Mouse (Mus musculus) kidney, adult 2 months (tissue): ENCODE data around the gene Gm10273.

Experiments used
- CTCF ChIP-seq: fragments of 200-500 bp; conservative IDR thresholded peaks from 2 replicates; pipeline ENCODE4 v1.5.1; 2011; ENCODE audit warnings: low read depth, mild to moderate bottlenecking, control low read depth, low read length, moderate library complexity, mixed read lengths; ENCODE audit not compliant: insufficient read depth, insufficient read length
- POLR2A ChIP-seq: fragments of 200-500 bp; IDR thresholded peaks from one replicate; pipeline ENCODE4 v1.6.1; 2011; ENCODE audit warnings: low read depth, low read length, control low read depth

DNA sequence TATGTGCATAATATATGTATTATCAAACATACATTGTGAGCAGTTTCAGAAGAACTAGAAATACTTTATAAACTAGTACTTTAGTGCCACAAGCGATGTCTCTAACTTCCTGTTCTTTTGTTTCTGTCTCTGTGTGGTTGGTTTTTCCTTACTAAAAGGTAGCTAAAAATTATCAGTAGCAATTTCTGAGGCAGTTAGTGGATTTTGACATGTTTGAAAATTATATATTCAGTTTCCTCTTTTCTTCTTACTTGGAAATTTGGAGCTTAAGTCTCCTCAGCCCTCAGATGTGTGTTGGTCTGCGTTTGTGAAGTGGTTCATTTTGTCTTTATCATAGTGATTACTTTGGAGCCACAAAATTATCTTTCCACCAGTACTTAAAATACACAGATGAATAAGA, 45.9 kb upstream of the Gm10273 start:
- no peak for TF ChIP-seq CTCF
- no peak for TF ChIP-seq POLR2A
